Mouse (Mus musculus): Measurements from ENCODE around the gene Il9.

DNA sequence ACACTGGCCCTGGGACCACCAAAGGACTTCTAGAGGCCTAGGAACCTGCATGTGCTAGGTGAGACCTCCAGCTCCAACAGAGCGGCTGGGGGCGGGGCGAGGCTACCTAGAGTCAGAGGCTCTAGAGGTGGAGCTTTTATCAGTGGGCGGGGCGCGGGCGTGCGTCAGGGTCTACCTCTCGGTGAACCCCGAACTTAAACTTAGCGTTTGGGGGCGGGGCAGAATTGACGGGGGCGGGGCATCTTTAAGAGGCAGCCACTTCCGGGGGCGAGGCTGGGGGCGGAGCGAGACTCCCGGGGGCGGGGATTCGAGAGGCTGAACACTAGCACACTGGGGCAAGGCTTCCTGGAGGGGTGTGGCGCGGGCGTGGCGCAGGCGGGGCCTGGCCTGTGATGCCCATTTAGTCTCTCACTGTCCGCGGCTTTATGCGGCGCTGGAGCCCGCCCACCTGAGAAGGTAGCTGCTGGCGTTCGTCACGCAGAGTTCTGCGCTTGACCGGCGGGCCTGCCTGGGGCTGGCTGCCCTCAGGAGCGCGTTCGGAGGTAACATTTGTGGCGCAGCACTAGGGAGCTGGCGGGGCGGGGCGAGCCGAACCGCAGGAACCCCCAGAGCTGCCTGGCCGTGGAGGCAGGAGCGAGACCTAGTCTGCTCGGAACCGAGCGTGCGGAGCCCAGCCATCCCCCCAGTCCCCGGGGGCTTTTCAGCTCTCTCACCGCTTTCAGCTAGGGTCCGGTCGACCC is 40.2 kb upstream of the Il9 start, which contains the start of gene Fbxl21:
- TF ChIP-seq CTCF (IDR thresholded peaks at IDR 0.05; ENCODE audit: low read depth, low read length) (no peak), POLR2A (IDR thresholded peaks at IDR 0.05; ENCODE audit: extremely low read depth, insufficient read depth, low read length) (peak; percentile 94)

Data from liver, adult 2 months (tissue).